Mouse (Mus musculus) spleen, adult 10 weeks (tissue): Measurements from ENCODE around the gene BC067074. TPM values are rescaled to one million over a fixed set of nuclear protein-coding genes. Genes with fewer than 3 reads are reported as not detected.

ENCODE experiments used
- polyA plus RNA-seq: library from polyadenylated mRNA; stranded (reverse); fragments of 350-450 nt; fragmentation: Illumina TruSeq; extraction: RNeasy Lipid Tissue Mini Kit (QIAGEN cat#74804); gene quantifications from one replicate; pipeline ENCODE4 v1.2.3, GENCODE M21; 2015; ENCODE audit warnings: low replicate concordance; ENCODE audit not compliant: insufficient read depth

BC067074 gene
- polyA plus RNA-seq = 0.21 TPM

GRCm38 (mm10) chr13:113292975-113293706 lies at the start of gene BC067074:
BC067074 (plus strand) TSS chr13:113293159.

Other genes starting within 250 kb of the BC067074 start
- 21.1 TPM for gene Gpx8, start 246.7 kb upstream of the BC067074 start, polyA plus RNA-seq
- gene Gzma, start 192.2 kb upstream of the BC067074 start, polyA plus RNA-seq = 132 TPM
- gene Esm1, start 83.5 kb upstream of the BC067074 start, polyA plus RNA-seq = 14.0 TPM
- 0.90 TPM for gene Gzmk, start 67.3 kb upstream of the BC067074 start, polyA plus RNA-seq